Mouse (Mus musculus) duodenum, adult 2 months (tissue): ENCODE results near the gene Sugt1. TPM values are rescaled to one million over a fixed set of nuclear protein-coding genes. Genes with fewer than 3 reads are reported as not detected.

Experiments used
- polyA plus RNA-seq: library from polyadenylated mRNA; depleted of rRNA; stranded (reverse); fragments of >200 nt; gene quantifications from 2 replicates; pipeline ENCODE4 v1.2.3, GENCODE M21; 2012; ENCODE audit warnings: low replicate concordance; rRNA removed

Sugt1 gene
- 1.2 and 2.4 TPM in 2 replicates for polyA plus RNA-seq

DNA sequence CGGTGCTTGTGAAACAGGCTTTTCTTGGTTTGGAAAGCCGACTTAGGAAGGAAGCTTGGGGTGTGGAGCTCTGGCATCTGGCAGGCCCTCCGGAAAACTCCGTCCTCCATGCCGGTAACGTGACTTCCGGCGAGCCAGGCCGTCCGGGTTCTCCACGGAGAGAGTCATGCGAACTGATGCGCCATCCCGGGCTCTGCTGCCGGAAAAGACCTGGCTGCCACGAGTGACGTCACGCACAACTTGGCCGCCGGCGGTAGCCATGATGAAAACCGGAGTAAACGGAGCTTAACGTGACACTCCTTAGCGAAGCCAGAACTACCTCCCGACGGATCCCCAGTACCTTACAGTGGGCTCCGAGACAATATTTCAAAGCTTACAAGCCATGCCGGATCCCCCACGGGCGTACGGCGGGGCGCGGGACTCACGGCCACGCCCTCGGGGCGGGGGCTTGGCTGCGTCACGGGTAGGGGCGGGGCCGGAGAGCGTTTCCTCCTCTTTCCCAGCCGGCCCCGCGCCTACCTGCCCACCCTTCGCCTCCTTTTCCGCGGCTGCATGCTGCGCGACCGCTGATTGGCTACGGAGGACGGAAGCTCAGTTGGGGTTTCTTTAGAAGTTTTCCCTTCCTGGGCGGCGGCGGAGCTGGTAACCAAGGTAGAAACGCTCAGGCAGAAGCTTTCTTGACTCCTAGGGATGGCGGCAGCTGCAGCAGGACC lies at the start of gene Sugt1:
Gene Sugt1 (plus strand): TSS at position 553 of the 713 bp plus-strand sequence.

DNA sequence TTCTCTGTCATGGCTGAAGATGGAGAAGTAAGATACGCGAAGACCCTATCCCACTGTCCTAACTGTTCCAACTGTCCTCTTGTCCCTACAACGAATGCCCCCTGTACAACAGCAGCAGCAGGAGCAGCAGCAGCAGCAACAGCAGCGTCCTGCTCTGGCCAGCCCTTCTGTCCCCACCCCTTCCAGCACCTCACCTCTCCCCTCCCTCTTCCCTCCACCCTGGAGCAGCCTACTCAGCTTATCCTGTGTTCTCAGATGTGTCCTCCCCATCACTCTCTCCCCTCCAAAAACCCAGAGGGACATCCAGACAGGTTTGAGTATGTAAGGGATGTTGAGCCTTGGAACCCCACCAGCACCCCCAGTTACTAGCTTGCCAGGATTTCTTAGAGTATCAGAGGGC lies 74.5 kb downstream of the Sugt1 start, which contains the start of gene Cnmd:
Gene Cnmd (minus strand): TSS at position 170 of the 400 bp plus-strand sequence.

Other genes starting within 250 kb of the Sugt1 start
- gene Naa16, start 196.9 kb upstream of the Sugt1 start, polyA plus RNA-seq, result 0.21 and 1.1 TPM in 2 replicates
- 0.30 and 0.33 TPM in 2 replicates for gene Mtrf1, start 189.9 kb upstream of the Sugt1 start, polyA plus RNA-seq
- gene Kbtbd7, start 161.2 kb upstream of the Sugt1 start, polyA plus RNA-seq, result 0.96 and 2.4 TPM in 2 replicates
- 0.49 and 0.77 TPM in 2 replicates for gene Kbtbd6, start 135.9 kb upstream of the Sugt1 start, polyA plus RNA-seq
- 6.8 and 8.1 TPM in 2 replicates for gene Elf1, start 106.5 kb upstream of the Sugt1 start, polyA plus RNA-seq
- gene Wbp4, start 106.2 kb upstream of the Sugt1 start, polyA plus RNA-seq, result 1.6 TPM in 2 replicates
- not detected in 2 replicates for gene Cnmd, start 74.5 kb downstream of the Sugt1 start, polyA plus RNA-seq
- gene Pcdh8, start 183.6 kb downstream of the Sugt1 start, polyA plus RNA-seq, result 0.56 and 1.2 TPM in 2 replicates